Mouse (Mus musculus) limb, embryonic 11.5 days (tissue): ENCODE data around the gene Cnot8. TPM values are rescaled to one million over a fixed set of nuclear protein-coding genes. Genes with fewer than 3 reads are reported as not detected.
A peak's percentile ranks its signal among the peaks of the same experiment; 100 is the strongest.
"Not testable (repeated sequence)": the region's sequence is repeated elsewhere in the genome, so short reads cannot be mapped to it uniquely, and the experiment has no call there.

Experiments
- ATAC-seq: fragments of 200-750 bp; cut with Nextera tagmentation; 2 replicates; pipeline ENCODE4 v1.8.0; 2017; ENCODE audit warnings: low read depth; ENCODE audit not compliant: insufficient number of reproducible peaks, low FRiP score, low TSS enrichment
- DNase-seq: peaks from one replicate; pipeline ENCODE4 v3.0.0-alpha.2; 2015; ENCODE audit warnings: low spot score
- H3K27ac ChIP-seq: fragments of 300-500 bp; sonication (generic); replicated peaks from 2 replicates; pipeline ENCODE4 v1.5.1; 2014; ENCODE audit warnings: low read depth, mild to moderate bottlenecking, low read length
- H3K27me3 ChIP-seq: fragments of 300-500 bp; sonication (generic); 2 replicates; pipeline ENCODE4 v1.6.1; 2014; ENCODE audit warnings: mild to moderate bottlenecking, low read length, mixed read lengths; ENCODE audit not compliant: control insufficient read depth, insufficient read depth
- H3K36me3 ChIP-seq: fragments of 300-500 bp; sonication (generic); 2 replicates; pipeline ENCODE4 v1.6.1; 2014; ENCODE audit warnings: mild to moderate bottlenecking, low read length, moderate library complexity, mixed read lengths; ENCODE audit not compliant: control insufficient read depth, insufficient read depth
- H3K4me1 ChIP-seq: fragments of 300-500 bp; sonication (generic); 2 replicates; pipeline ENCODE4 v1.6.1; 2014; ENCODE audit warnings: low read length, mixed read lengths; ENCODE audit not compliant: control insufficient read depth, insufficient read depth
- H3K4me2 ChIP-seq: fragments of 300-500 bp; sonication (generic); 2 replicates; pipeline ENCODE4 v1.6.1; 2014; ENCODE audit warnings: low read depth, mild to moderate bottlenecking, moderate library complexity; ENCODE audit not compliant: severe bottlenecking
- H3K4me3 ChIP-seq: fragments of 300-500 bp; sonication (generic); 2 replicates; pipeline ENCODE4 v1.5.1; 2014; ENCODE audit warnings: low read depth, low read length
- H3K9ac ChIP-seq: fragments of 300-500 bp; sonication (generic); 2 replicates; pipeline ENCODE4 v1.6.1; 2014; ENCODE audit warnings: mild to moderate bottlenecking, low read length
- H3K9me3 ChIP-seq: fragments of 300-500 bp; sonication (generic); 2 replicates; pipeline ENCODE4 v1.6.1; 2016; ENCODE audit warnings: low read length; ENCODE audit not compliant: control insufficient read depth
- WGBS: fragments of 180-500 bp; shearing (Covaris S2); extraction: QIAGEN DNeasy Blood & Tissue Kit; methylation state at CpG from one replicate; pipeline ENCODE4 v1.1.7; 2014; 5-methylcytosine and 5-hydroxymethylcytosine counted together
- polyA plus RNA-seq: library from polyadenylated mRNA; unstranded; fragments of >200 nt; fragmentation: Nextera tagmentation; extraction: Ambion mirVana; gene quantifications from 2 replicates; pipeline ENCODE4 v1.2.1, GENCODE M21; 2014

The Cnot8 gene
- 102 and 104 TPM in 2 replicates for polyA plus RNA-seq

GRCm38 (mm10) chr11:58103697-58104306 is at the start of gene Cnot8:
Gene Cnot8 (plus strand): TSS chr11:58104153.
- Histone ChIP-seq H3K9me3 (no peaks in the 10 kb centered on the region), H3K27ac (peak within 1 kb of the TSS; percentile 77), H3K4me2 (peak within 1 kb of the TSS; percentile 72), H3K9ac (peak within 1 kb of the TSS; percentile 90), H3K4me1 (peaks cover 11% of the 10 kb centered on the region; the same call in 1 of the 2 replicates), H3K27me3 (no peaks in the 10 kb centered on the region), H3K36me3 (no peaks in the 10 kb centered on the region), H3K4me3 (peak within 1 kb of the TSS; percentile 92)
- under 1% methylated on average over 55 of the region's 55 CpGs for WGBS
- peak; percentile 99 for DNase-seq
- ATAC-seq = peak; percentile 96

DNA sequence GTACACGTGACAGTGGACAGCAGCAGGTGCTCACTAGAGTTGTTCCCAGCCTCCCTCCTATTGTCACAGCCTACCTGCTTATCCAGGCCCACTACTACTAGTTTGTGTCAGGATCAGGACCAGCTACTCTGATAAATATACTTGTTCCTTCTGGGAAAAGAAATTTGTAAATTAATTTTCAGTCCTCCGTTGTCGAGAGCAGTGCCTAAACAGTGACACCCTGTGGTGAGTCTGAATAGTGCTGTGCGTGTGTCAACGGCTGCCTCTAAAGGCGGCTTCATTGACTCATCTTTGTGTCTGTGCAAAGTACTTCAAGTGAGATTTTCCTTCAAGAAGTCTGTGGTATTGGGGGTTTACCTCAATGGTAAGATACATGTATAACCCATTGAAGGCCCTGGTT is 46.5 kb upstream of the Cnot8 start:
- 73% methylated on average over 6 of the region's 6 CpGs for WGBS
- Histone ChIP-seq H3K4me3 (no peak overlapping the region), H3K36me3 (peaks cover 20% of the 10 kb centered on the region), H3K4me2 (no peak overlapping the region), H3K27me3 (no peaks in the 10 kb centered on the region), H3K9ac (no peak overlapping the region), H3K9me3 (no peaks in the 10 kb centered on the region), H3K4me1 (no peaks in the 10 kb centered on the region), H3K27ac (no peak overlapping the region)
- peak; percentile 42 for DNase-seq
- ATAC-seq = no peak

DNA sequence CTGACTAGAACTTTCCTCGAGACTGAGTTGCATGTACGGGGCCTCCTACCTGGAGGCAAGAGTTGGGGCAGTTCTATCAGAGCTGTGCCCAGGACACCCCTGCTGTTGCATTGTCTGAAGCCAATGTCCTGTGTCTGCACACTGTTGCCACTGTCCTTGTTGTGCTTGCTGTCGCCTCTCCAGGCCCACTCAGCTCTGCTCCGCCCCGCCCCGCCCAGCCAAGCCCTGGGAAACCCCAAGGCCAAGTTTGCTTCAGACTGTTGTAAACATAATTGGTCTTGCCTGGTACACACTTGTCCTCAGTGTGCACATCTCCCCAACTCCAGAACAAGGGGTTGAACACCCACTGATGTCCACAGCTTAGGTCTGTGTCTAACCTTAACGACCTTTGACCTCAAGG is 44.2 kb upstream of the Cnot8 start:
- peaks cover 14% of the 10 kb centered on the region; the same call in 1 of the 2 replicates for H3K36me3 ChIP-seq
- H3K27me3 ChIP-seq, H3K27ac ChIP-seq, H3K9me3 ChIP-seq, H3K4me3 ChIP-seq, H3K4me2 ChIP-seq, ATAC-seq, H3K4me1 ChIP-seq, DNase-seq, H3K9ac ChIP-seq: not testable (repeated sequence)
- 96% methylated on average over 7 of the region's 7 CpGs for WGBS

DNA sequence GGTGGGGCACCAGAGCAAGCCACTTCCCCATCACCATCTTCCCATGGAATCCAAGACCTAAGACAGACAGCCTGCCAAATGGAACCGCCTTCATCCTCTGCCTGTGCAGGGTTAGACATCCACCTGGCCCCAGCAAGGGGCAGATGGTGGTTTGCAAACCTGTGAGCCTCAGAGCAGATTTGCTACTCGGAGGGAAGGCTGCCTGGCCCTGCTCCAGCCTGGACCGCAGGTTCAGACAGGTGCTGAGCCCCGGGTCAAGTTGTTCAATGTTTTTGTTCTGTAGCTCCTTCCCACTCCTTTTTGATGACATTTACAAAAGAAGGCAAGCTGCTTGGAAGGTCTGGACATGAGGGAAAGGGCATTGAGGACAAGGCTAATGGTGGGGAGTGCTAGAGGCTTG is 42.7 kb upstream of the Cnot8 start:
- not testable (repeated sequence) for DNase-seq, H3K4me2 ChIP-seq, H3K4me3 ChIP-seq, H3K27ac ChIP-seq, H3K4me1 ChIP-seq, H3K27me3 ChIP-seq, H3K36me3 ChIP-seq, ATAC-seq, H3K9me3 ChIP-seq, H3K9ac ChIP-seq
- 94% methylated on average over 3 of the region's 4 CpGs for WGBS

GRCm38 (mm10) chr11:58062586-58062985 is 41.4 kb upstream of the Cnot8 start:
- Histone ChIP-seq H3K4me2 (no peak overlapping the region), H3K9ac (no peak overlapping the region), H3K4me3 (no peak overlapping the region), H3K4me1 (no peaks in the 10 kb centered on the region), H3K9me3 (no peaks in the 10 kb centered on the region), H3K36me3 (peaks cover 8% of the 10 kb centered on the region; the same call in 1 of the 2 replicates), H3K27ac (no peak overlapping the region), H3K27me3 (no peaks in the 10 kb centered on the region)
- 82% methylated on average over 4 of the region's 4 CpGs for WGBS
- DNase-seq (no peak), ATAC-seq (no peak)

DNA sequence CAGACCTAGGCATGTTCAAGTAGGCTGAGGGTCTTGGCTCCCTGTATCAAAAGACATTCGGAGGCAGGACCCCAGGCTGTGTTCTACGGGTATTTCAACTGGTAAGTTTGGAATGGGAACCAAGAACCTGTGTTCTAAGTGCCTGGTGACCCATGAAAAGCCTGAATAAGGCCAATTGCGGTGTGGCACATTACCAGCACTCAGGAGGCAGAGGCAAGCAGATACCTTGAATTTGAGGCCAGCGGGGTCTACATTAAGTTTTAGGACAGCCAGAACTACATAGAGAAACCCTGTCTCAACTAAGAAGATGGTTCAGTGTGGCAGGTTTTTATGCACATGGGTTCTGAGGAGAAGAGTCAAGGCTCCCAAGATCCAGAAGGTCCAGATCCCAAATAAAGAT is 38.9 kb upstream of the Cnot8 start:
- WGBS = 91% methylated on average over 4 of the region's 4 CpGs
- Histone ChIP-seq H3K4me3 (no peak overlapping the region), H3K27me3 (no peaks in the 10 kb centered on the region), H3K27ac (no peak overlapping the region), H3K36me3 (peaks cover 1% of the 10 kb centered on the region; the same call in 1 of the 2 replicates), H3K9me3 (no peaks in the 10 kb centered on the region), H3K4me2 (no peak overlapping the region), H3K9ac (no peak overlapping the region), H3K4me1 (no peaks in the 10 kb centered on the region)
- DNase-seq (no peak), ATAC-seq (no peak)

GRCm38 (mm10) chr11:58072978-58073377 is 31.0 kb upstream of the Cnot8 start:
- no peaks in the 10 kb centered on the region for H3K9me3 ChIP-seq
- no peaks in the 10 kb centered on the region for H3K36me3 ChIP-seq
- H3K27ac ChIP-seq = no peak overlapping the region
- H3K9ac ChIP-seq = no peak overlapping the region
- no peaks in the 10 kb centered on the region for H3K27me3 ChIP-seq
- 77% methylated on average over 3 of the region's 3 CpGs for WGBS
- no peak overlapping the region for H3K4me2 ChIP-seq
- no peaks in the 10 kb centered on the region for H3K4me1 ChIP-seq
- no peak for DNase-seq
- no peak overlapping the region for H3K4me3 ChIP-seq
- no peak for ATAC-seq

DNA sequence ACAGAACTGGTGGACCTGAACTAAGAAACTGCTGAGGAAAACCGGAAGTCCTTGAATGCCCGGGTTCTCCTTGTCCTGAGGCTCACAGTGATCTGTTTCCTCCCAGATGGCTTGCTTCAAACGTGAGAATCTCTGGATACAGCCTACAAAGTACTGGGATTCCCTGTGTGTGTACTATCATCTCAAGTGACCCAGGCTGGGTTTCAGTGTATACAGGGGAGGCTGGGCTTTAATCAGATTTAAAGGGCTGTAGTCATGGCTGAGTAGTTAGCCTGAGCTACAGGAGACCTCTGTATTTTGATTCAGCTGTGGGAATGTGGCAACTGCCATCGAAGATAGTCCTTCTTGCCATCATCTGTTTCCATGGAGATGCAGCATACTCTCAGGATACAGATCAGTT is 26.7 kb upstream of the Cnot8 start:
- DNase-seq (no peak), ATAC-seq (no peak)
- no peak overlapping the region for H3K9ac ChIP-seq
- no peaks in the 10 kb centered on the region for H3K4me1 ChIP-seq
- 77% methylated on average over 4 of the region's 4 CpGs for WGBS
- H3K4me2 ChIP-seq = no peak overlapping the region
- no peaks in the 10 kb centered on the region for H3K36me3 ChIP-seq
- no peaks in the 10 kb centered on the region for H3K27me3 ChIP-seq
- no peak overlapping the region for H3K27ac ChIP-seq
- no peak overlapping the region for H3K4me3 ChIP-seq
- no peaks in the 10 kb centered on the region for H3K9me3 ChIP-seq

GRCm38 (mm10) chr11:58081716-58082115 is 22.2 kb upstream of the Cnot8 start:
- no peaks in the 10 kb centered on the region for H3K27me3 ChIP-seq
- no peaks in the 10 kb centered on the region for H3K4me1 ChIP-seq
- H3K9ac ChIP-seq = no peak overlapping the region
- H3K27ac ChIP-seq = no peak overlapping the region
- no peaks in the 10 kb centered on the region for H3K9me3 ChIP-seq
- 91% methylated on average over 6 of the region's 6 CpGs for WGBS
- no peaks in the 10 kb centered on the region for H3K36me3 ChIP-seq
- no peak overlapping the region for H3K4me3 ChIP-seq
- no peak for DNase-seq
- H3K4me2 ChIP-seq = no peak overlapping the region
- ATAC-seq = no peak
